Mouse (Mus musculus) erythroid progenitor cell, adult 5-6 weeks (primary cell): ENCODE results near the gene Uqcr11. TPM values are rescaled to one million over a fixed set of nuclear protein-coding genes. Genes with fewer than 3 reads are reported as not detected.

Experiments
- ATAC-seq: replicated peaks from 2 replicates; pipeline ENCODE4 v1.8.0; 2016; ENCODE audit warnings: moderate number of reproducible peaks, mild to moderate bottlenecking, moderate TSS enrichment, inconsistent platforms; ENCODE audit not compliant: poor library complexity, low FRiP score, severe bottlenecking
- total RNA-seq, 2 experiments: library from RNA; stranded (forward) in 1 of 2; stranded (reverse) in 1 of 2; fragments of 150-400 nt in 1 of 2; fragments of 186-747, 209-891 nt in 1 of 2; gene quantifications; 2 replicates each; pipeline versions ENCODE4 v1.2.3 to v1.2.4; 2015 to 2017; ENCODE audit warnings: low replicate concordance in 2 of 2

The Uqcr11 gene
- total RNA-seq, 2 experiments from 2014 or later, result 65.8 to 67.9 TPM

DNA sequence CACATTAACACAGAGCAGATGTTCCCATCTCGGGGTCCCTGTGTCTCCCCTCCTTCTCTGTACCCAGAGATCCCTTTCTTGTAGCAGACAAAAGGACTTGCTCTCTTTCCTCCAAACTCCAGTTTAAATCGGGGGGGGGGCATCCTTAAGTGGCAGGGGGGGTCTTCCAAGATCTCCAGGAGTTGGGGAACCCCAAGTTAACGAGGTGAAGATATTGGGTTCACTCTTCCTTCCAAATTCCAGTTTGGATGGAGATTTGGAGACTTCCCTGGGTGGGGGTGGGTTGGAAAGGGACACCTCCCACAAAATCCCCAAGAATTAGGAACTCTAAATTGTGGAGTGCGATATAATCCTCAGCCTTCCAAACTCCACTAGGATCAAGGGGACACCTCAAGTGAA is 25.8 kb upstream of the Uqcr11 start:
- no peak for ATAC-seq

DNA sequence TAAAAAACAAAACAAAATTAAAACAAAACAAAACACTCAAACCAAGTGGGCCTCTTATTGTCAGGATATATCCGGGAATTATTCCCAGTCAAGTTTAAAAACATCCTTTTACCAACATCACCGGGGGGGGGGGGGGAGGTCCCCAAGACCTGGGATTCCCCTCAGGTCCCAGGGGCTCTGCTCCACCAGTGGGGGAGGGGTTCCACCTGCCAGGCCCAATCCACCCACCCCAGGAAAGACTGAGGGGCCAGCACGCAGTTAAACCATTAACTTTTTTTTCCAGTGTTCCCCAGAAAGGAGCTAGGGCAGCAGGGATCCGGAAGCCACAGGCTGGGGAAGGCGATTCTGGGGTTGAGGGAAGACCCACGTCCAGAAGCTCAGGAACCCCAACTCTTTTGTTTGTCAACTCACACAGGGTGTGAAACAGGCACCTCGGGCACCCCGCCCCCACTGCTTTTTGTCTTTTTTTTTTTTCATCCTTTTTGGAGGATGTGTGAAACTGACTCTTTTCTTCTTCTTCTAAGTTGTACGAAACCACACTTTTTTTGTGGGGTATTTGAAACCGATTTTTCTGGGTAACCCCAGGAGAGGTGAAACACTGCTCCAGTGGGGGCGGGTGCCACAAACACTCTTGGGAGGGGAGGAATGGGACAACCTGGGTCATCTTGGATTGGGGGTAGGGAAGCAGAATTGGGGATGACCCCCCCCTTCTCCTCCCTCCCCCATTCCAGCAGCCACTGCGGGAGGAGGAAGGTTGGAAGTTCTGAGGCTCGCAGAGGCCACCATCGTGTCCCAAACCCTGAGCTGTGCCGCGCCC is 25.1 kb upstream of the Uqcr11 start:
- ATAC-seq, result no peak

DNA sequence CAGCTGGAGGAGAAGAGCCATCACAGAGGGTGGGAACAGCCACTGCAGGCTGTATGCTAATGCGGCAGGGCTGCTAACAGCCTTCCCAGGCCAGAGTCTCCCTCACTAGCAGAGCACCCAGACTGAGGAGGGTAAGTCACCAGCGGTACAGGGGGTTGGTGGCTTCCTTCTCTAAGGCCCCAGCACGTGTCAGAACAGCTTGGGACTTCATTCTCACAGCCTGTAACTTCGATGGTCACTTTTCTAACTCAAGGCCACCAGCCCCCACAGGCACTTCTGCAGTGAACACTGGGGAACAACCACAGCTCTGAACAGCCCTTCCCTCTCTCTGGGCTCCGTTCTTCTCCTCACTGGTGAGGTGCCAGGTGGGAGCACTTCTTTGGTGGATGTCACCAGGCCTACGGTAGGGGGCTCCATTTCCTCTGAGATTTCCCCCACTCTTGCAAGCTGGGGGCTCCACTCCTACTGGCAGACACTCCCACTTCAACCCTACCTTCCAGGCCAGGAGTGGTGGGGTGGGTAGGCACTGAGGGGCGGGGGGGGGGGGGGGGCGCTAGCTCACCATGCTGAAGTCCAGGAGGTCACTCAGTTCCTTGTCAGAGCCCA is 23.8 kb upstream of the Uqcr11 start:
- ATAC-seq, result no peak

DNA sequence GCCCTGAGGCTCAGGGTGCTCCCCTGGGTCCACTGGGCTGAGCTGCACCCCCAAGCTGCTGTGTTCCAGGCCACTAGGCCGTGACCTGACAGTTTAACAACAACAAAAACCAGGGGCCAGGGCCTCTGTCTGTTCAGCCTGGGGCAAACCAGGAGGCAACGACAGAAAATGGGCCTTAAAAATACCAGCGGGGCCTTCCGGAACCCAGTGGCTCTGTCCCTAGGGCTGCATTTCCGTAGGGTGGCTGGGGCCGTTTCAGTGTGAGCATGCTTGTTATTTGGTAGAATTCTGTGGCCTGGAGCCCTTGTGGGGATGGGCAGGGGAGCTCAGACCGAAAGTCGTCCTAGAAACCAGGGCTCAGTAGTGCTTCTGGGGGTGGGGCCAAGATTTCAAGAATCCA is 23.2 kb upstream of the Uqcr11 start:
- no peak for ATAC-seq

DNA sequence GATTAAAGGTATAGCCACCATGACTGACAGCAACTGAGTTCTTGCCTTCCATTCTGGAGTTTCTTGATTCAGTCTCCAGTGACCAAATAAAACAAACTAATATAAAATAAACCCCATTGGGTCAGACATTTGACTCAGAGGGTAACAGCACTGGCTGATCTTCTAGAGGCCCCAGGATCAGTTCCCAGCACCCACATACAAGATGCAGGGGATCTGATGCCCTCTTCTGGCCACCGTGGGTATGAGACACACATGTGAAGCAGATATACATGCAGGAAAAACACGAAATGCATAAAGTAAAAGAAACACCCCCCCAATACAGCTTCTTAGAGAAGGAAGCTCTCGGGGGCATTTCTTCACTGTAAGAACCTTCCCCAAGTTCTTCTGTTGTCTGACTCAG is 18.4 kb upstream of the Uqcr11 start:
- ATAC-seq, result no peak

DNA sequence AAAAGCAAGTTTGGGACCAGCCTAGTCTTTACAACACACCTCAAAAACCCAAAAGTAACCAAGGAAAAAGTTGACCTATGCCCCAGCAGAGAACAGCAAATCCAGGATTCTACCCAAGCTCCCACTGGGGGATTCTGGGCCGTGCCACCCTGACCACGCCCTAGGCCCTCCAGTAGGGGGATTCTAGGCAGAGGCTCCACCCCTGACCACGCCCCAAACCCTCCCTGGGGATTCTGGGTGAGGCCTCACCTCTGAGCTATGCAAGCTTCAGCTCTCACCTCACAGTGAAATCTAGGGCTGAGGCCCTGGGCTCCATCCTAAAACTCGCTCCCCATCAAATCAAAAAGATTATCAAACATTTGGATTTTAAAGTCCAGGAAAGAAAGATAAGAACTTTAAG is 16.9 kb upstream of the Uqcr11 start:
- ATAC-seq, result peak; percentile 58

DNA sequence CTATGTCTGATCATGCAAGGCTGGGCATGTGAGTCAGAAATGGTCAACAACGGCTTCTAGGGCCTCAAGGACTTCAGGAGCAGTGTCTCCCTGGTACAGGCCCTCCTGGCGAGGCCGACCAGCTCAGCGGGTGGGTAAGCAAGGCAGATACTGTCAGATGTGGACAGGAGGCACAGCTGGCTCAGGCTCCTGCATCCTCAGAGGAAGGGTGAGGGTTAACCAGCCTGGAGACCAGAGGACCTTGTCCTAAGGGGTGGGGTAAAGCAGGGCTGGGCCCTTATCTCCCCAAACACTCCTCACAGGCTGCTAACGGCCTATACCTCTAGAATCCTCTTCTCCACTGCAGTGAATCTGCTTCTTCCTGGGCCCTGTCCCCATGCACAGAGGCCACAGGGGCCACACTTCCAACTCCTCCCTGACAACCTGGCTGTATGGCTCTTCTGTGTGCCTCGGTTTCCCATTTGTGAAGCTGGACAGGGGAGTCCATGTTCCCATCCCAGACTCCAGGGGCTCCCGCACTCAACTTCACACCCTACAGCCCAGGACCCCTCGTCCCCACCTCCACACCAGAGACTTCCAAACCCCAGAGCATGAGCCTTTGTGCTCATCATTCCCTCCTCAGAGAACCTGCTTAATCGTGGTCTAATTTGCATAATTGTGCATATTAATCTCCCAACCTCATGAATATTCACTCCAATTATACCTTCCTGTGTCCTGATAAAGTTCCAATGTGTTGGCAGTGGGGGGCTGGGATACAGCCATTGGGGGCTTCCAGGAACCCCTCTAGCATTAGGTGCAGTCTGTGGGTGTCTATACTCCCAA is 15.2 kb upstream of the Uqcr11 start:
- peak; percentile 82 for ATAC-seq

DNA sequence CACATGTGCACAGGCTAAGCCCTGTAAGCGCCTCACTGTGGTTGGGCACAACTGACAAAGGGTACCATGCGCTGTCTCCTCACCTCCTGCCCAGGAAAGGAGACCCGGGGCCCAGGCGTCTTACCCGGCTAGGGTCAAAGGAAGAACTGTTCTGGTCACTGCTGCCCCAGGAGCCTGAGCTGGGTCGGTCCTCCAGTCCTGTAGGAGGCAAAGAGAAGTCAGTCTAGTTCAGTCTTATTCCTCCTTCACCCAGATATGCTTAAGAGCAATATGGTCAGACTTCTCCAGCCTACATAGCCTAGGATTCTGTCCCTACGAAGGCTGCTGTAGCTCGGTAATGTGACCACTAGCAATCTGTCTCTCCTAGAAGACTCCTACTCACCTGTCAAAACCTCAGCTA is 14.6 kb upstream of the Uqcr11 start:
- no peak for ATAC-seq

DNA sequence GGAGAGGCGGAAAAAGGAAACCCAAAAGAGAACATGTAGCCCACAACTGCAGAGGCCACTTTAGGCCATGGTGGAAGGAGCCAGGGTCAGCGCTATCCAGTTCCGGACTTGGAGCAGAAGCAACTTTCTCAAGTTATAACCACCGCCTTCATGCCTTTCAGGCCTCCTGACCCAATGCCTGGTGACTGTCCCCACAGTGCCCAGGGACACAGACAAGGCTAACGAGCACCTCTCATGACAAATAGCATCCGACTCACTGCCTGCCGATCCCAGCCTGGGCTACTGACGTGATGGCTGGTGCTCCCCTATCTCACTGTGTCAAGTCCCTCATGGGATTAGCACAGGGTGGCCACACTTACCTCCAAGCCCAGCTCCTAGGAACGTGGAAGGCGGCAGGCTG is 14.1 kb upstream of the Uqcr11 start:
- ATAC-seq, result no peak

DNA sequence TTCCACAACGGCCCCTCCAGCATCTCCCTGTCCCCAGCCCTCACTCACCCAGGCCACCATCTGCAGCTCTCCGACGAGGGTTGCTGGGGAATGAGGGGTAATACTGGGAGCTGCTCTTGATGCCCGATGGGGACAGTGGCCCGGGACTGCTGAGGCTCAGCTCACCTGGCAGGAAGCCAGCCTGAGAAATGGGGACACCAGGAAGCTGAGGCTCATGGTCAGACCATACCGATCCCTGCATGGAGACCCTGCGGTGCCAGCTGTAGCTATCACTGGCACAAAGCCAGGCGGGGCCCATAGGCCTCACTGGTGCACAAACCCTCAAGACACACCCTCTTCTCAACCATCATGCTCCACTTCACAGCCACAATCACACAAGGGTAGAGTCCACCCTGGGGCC is 12.8 kb upstream of the Uqcr11 start:
- ATAC-seq, result no peak

DNA sequence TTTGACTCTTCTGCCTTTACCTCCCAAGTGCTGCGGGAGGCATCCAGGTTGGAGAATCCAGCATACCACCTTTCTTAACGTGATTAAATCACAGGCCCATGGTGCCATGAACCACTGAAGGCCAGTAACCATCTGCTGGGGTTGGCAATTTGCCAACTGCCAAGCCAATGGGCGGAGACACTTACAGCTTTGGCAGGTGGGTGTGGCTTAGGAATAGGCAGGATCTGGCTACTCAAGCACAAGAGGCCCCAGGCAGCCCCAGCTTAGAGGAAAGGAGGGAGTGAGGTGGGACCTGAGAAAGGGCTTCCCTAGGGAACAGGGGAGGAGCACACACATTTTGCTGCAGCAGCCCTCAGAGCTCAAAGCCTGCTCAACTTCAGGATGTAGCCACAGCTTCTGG is 11.7 kb upstream of the Uqcr11 start:
- peak; percentile 44 for ATAC-seq

DNA sequence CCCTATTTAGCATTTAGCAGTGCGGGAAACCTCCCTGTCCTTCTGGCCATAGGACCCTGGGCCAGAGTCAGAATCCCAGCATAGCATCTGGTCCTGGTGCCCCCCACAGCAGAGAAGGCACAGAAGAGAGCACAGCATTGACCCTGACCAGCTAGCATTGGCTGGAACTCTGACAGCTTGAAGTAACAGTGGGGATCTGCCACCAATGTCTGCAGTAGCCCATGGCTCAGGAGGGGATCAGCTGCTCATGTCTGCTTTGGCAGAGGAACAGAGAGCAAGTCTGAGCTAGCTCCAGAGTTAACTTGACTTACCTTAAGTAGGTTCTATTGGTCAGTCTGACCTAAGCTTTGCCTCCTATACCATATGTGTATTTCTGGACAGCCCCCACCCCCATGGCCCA is 11.2 kb upstream of the Uqcr11 start:
- no peak for ATAC-seq

DNA sequence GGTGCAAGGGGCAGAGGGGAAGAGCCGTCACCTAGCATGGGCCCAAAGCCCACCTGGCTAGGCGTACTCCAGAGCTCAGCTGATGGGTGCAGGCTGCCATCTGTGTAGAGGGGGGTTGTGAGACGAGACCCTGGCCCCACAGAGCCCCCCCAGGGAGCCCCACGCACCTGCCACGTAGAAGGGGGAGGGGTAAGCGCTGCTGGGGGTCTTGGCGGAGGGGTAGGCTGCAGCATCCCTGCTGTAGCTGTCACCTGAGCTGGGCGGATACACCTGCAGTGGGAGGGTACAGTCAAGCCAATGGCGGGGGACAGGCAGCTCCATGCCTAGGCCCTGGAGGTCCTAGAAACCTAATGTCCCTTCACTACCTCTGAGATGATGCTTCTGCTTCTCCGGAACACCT is 10.7 kb upstream of the Uqcr11 start:
- no peak for ATAC-seq

DNA sequence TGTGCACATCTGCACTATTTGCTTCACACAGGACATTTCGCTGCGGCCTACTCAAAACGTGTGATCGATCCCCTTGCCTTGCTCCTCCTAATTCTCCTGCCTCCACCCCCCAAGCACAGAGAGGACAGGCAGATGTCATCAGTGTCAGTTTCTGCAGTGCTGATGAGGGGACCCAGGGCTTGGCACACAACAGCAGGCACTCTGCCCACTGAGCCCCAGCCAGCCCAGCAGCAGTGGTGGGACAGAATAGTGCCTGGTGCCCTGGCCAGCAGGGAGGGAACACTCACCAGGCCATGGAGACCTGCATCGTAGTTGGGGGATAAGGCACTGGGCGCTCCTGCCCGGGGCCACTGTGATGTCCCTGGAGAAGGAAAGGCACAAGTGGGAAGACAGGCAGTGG is 8.9 kb upstream of the Uqcr11 start:
- ATAC-seq, result no peak

DNA sequence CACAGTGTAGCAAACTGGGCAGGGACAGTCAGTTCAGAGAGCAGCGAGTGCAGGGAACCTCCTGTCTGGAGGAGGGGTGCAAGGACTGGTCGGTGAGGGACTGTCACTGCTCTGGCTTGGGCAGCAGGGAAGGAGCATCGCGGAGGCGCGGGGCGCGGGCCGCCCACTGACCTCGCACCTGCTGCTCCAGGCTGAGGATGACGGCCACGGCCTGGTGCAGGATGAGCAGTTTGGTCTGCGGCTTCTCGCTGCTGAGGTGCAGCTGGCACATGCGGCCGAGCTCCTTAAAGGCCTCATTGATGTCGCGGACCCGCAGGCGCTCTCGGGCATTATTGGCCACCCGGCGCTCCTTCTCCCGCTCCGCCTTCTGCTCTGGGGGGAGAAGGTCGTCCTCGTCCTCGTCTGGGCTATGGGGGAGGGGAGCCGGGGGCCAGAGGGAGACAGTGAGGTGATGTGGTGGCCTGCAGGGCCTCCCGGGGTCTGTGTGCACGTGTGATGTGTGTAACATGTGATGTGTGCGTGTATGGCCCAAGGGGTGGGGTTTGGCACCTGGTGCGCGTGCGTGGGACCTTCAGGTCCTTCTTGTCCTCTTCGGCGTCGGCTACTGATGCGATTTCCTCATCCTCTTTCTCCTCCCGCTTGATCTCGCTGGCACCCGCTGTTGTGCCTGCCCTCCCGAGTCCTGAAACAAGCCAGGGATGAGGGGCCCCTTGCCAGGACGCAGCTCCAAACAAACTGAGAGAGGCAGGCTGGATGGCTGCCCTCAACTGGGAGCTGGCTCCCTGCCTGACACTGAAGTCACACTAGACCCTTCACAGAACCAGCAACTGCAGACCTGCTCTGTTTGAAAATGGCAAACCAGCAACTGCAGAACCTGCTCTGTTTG is 6.3 kb upstream of the Uqcr11 start:
- ATAC-seq, result no peak

DNA sequence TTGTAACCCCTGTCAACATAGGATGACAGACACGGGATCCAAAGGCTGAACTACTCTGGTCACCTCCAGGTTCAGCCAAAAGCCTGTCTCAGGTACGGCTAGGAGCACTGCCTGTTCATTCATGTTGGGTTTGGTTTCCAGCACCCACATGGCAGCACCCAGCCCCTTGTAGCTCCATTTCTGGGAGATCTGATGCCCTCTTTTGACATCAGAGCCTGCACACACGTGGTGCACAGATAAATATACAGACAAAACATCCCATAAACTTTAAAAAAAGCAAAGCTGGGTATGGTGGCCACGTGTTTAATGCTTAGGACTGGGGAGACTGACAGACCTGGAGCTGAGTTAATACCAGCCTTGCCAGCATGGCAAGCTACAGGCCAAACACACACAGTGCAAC is 1.3 kb upstream of the Uqcr11 start:
- no peak for ATAC-seq

DNA sequence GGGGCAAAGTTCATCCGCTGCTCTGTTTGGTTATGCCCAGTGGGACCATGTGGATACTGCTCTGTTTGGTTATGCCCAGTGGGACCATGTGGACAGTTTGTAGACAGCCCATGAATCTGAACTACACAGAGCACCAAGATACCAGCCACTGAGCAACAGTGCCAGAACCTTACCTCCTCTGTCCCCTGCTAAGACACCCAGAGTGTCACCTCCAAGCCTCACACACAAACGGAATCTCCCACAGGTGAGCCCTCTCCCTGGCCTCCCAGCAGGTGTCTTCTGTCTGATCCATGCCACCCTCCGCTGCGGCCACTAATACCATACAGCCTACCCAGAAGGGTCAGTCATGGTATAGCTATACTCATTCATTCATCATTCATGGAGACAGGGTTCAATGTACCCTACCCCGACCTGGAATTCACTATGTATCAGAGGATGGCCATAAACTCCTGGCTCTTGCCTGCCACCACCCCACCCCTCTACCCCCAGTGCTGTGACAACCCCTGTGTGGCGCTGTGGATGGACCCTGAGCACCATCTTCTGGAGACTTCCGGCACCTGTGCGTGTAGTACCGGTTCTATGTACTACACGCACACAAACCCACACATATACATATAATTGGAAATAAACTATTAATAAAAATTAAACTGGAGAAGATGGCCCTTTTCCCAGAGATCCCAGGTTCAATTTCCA is 1.0 kb downstream of the Uqcr11 start:
- no peak for ATAC-seq

DNA sequence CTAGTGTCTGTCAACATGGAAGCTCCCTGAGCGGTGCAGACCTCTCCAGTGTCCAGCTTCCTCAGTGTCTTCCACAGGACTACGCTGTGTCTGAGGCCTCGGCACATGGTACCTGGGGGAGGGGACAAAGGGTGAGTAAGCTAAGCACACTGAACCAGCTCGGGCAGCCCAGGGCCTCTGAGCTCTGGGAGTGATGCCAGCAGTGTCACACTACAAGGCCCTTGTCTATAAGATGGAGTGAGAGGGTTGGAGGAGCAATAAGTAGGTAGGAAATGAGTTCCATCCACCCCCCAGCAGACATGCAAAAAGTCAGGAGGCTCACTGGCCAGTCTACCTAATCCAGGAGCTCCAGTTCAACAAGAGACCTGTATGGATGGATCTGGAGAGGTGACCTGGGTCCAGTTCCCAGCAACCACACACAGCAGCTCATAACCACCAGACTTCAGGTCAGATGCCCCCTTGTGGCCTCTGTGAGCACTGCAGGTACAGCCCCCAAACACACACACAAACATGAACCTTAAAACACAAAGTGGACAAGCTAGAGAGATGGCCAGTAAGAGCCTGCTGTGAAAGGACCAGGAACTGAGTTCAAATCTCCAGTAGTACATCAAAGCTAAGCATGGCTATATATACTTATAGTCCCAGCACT is 3.5 kb downstream of the Uqcr11 start:
- no peak for ATAC-seq

DNA sequence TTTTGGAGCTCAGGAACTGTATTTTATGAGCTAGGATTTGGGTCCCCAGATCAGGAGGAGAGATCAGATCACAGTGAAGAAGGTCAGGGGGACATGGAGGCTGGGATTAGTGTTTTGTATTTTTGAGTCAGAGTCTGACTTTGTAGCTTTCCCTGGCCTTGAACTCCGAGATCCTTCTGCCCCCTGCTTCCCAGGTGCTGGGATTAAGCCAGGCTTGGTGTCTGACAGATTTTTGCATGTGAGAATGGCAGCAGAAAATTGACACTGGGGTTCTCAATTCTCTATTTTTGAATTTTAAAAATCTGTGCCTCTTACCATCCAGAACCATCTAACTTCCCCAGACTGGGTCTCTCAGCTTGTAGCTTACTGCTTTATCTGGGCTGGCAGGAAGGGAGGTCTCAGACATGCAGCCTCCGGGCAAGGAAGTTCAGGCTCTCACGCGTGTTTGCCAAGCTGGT is 5.9 kb downstream of the Uqcr11 start:
- ATAC-seq, result no peak
